Mouse (Mus musculus) kidney, postnatal 0 days (tissue): ENCODE results near the gene Xpnpep2. TPM values are rescaled to one million over a fixed set of nuclear protein-coding genes. Genes with fewer than 3 reads are reported as not detected.

ENCODE experiments used
- ATAC-seq: fragments of 200-750 bp; cut with Nextera tagmentation; replicated peaks from 2 replicates; pipeline ENCODE4 v1.8.0; 2017; ENCODE audit warnings: low read depth, moderate number of reproducible peaks, moderate TSS enrichment, moderate library complexity; ENCODE audit not compliant: low FRiP score
- DNase-seq: peaks from one replicate; pipeline ENCODE4 v3.0.0-alpha.2; 2016; ENCODE audit warnings: low spot score
- H3K27ac ChIP-seq: fragments of 300-500 bp; sonication (generic); 2 replicates; pipeline ENCODE4 v1.5.1; 2014; ENCODE audit warnings: mild to moderate bottlenecking
- H3K27me3 ChIP-seq: fragments of 300-500 bp; sonication (generic); 2 replicates; pipeline ENCODE4 v1.6.1; 2014; ENCODE audit warnings: low read length, mixed read lengths; ENCODE audit not compliant: insufficient read depth
- H3K36me3 ChIP-seq: fragments of 300-500 bp; sonication (generic); 2 replicates; pipeline ENCODE4 v1.6.1; 2014; ENCODE audit warnings: low read length, mixed read lengths; ENCODE audit not compliant: insufficient read depth
- H3K4me1 ChIP-seq: fragments of 300-500 bp; sonication (generic); replicated peaks from 2 replicates; pipeline ENCODE4 v1.6.1; 2014; ENCODE audit warnings: antibody characterized with exemption, low read length, mixed read lengths; ENCODE audit not compliant: insufficient read depth
- H3K4me2 ChIP-seq: fragments of 300-500 bp; sonication (generic); 2 replicates; pipeline ENCODE4 v1.6.1; 2014; ENCODE audit warnings: mild to moderate bottlenecking, low read length, moderate library complexity, mixed read lengths
- H3K4me3 ChIP-seq: fragments of 300-500 bp; sonication (generic); replicated peaks from 2 replicates; pipeline ENCODE4 v1.5.1; 2014; ENCODE audit warnings: low read depth, low read length
- H3K9ac ChIP-seq: fragments of 300-500 bp; sonication (generic); 2 replicates; pipeline ENCODE4 v1.6.1; 2014; ENCODE audit warnings: low read depth, low read length
- H3K9me3 ChIP-seq: fragments of 300-500 bp; sonication (generic); replicated peaks from 2 replicates; pipeline ENCODE4 v1.6.1; 2016; ENCODE audit warnings: low read length, inconsistent platforms, mixed read lengths
- CTCF ChIP-seq: IDR thresholded peaks from 2 replicates; pipeline ENCODE4 v1.5.1; 2016; ENCODE audit warnings: antibody characterized with exemption, low read depth, mild to moderate bottlenecking, moderate library complexity
- WGBS: fragments of 180-500 bp; shearing (Covaris S2); extraction: QIAGEN DNeasy Blood & Tissue Kit; methylation state at CpG from one replicate; pipeline ENCODE4 v1.1.7; 2014; 5-methylcytosine and 5-hydroxymethylcytosine counted together
- polyA plus RNA-seq: library from polyadenylated mRNA; unstranded; fragments of >200 nt; fragmentation: Nextera tagmentation; extraction: Ambion mirVana; gene quantifications from 2 replicates; pipeline ENCODE4 v1.2.1, GENCODE M21; 2015

Gene Xpnpep2
- polyA plus RNA-seq, 1 experiment from 2014 or later: 12.7 TPM

- ATAC-seq: no peak
- Histone ChIP-seq H3K4me1 (no peaks in the 10 kb centered on the region), H3K27me3 (no peaks in the 10 kb centered on the region), H3K27ac (no peak overlapping the region), H3K36me3 (no peaks in the 10 kb centered on the region), H3K4me2 (no peak overlapping the region), H3K9me3 (no peaks in the 10 kb centered on the region), H3K4me3 (no peak overlapping the region), H3K9ac (no peak overlapping the region)
- WGBS: 72% methylated on average over 2 of the region's 2 CpGs
- TF ChIP-seq CTCF: no peak
- DNase-seq: no peak
Measured at GRCm38 (mm10) chrX:48153949-48154348, 45.4 kb downstream of the Xpnpep2 start.

- H3K4me1 ChIP-seq: no peaks in the 10 kb centered on the region
- WGBS: 87% methylated on average over 6 of the region's 6 CpGs
- TF ChIP-seq CTCF: no peak
- DNase-seq: no peak
- ATAC-seq: no peak
- no peak overlapping the region for H3K4me3 ChIP-seq
- no peak overlapping the region for H3K4me2 ChIP-seq
- H3K27ac ChIP-seq: no peak overlapping the region
- H3K27me3 ChIP-seq: no peaks in the 10 kb centered on the region
- no peaks in the 10 kb centered on the region for H3K36me3 ChIP-seq
- no peak overlapping the region for H3K9ac ChIP-seq
- H3K9me3 ChIP-seq: no peaks in the 10 kb centered on the region
Measured at GRCm38 (mm10) chrX:48155489-48155888, 47.0 kb downstream of the Xpnpep2 start.

- Histone ChIP-seq H3K27ac (no peak overlapping the region), H3K27me3 (no peaks in the 10 kb centered on the region), H3K36me3 (no peaks in the 10 kb centered on the region), H3K4me1 (no peaks in the 10 kb centered on the region), H3K4me3 (no peak overlapping the region), H3K9me3 (no peaks in the 10 kb centered on the region), H3K4me2 (no peak overlapping the region), H3K9ac (no peak overlapping the region)
- ATAC-seq: no peak
- 82% methylated on average over 8 of the region's 8 CpGs for WGBS
- DNase-seq: no peak
- no peak for TF ChIP-seq CTCF
Measured at GRCm38 (mm10) chrX:48157396-48157795, 48.9 kb downstream of the Xpnpep2 start.

- no peaks in the 10 kb centered on the region for H3K9me3 ChIP-seq
- H3K9ac ChIP-seq: no peak overlapping the region
- H3K4me1 ChIP-seq: no peaks in the 10 kb centered on the region
- TF ChIP-seq CTCF: no peak
- WGBS: 85% methylated on average over 11 of the region's 11 CpGs
- no peaks in the 10 kb centered on the region for H3K27me3 ChIP-seq
- DNase-seq (no peak), ATAC-seq (no peak)
- no peak overlapping the region for H3K4me3 ChIP-seq
- no peak overlapping the region for H3K4me2 ChIP-seq
- H3K27ac ChIP-seq: no peak overlapping the region
- no peaks in the 10 kb centered on the region for H3K36me3 ChIP-seq
Measured at GRCm38 (mm10) chrX:48158229-48158919, 49.8 kb downstream of the Xpnpep2 start.

- no peak overlapping the region for H3K4me3 ChIP-seq
- no peak for TF ChIP-seq CTCF
- DNase-seq (no peak), ATAC-seq (no peak)
- H3K9me3 ChIP-seq: no peaks in the 10 kb centered on the region
- H3K4me1 ChIP-seq: no peaks in the 10 kb centered on the region
- no peaks in the 10 kb centered on the region for H3K27me3 ChIP-seq
- H3K27ac ChIP-seq: no peak overlapping the region
- H3K9ac ChIP-seq: no peak overlapping the region
- 72% methylated on average over 1 of the region's 1 CpGs for WGBS
- no peaks in the 10 kb centered on the region for H3K36me3 ChIP-seq
- no peak overlapping the region for H3K4me2 ChIP-seq
Measured at GRCm38 (mm10) chrX:48169892-48170291, 61.4 kb downstream of the Xpnpep2 start.

GRCm38 (mm10) chrX:48170368-48170767 lies 61.8 kb downstream of the Xpnpep2 start:
- no peak for ATAC-seq
- Histone ChIP-seq H3K4me1 (no peaks in the 10 kb centered on the region), H3K36me3 (no peaks in the 10 kb centered on the region), H3K27ac (no peak overlapping the region), H3K9ac (no peak overlapping the region), H3K27me3 (no peaks in the 10 kb centered on the region), H3K9me3 (no peaks in the 10 kb centered on the region), H3K4me2 (no peak overlapping the region), H3K4me3 (no peak overlapping the region)
- TF ChIP-seq CTCF: no peak
- DNase-seq: no peak
- WGBS: 56% methylated on average over 1 of the region's 1 CpGs

- H3K4me1 ChIP-seq: no peaks in the 10 kb centered on the region
- 81% methylated on average over 6 of the region's 6 CpGs for WGBS
- no peak for ATAC-seq
Measured at GRCm38 (mm10) chrX:48181844-48182243, 73.3 kb downstream of the Xpnpep2 start.

More at GRCm38 (mm10) chrX:48181844-48182243, 73.3 kb downstream of the Xpnpep2 start:
- H3K9me3 ChIP-seq: no peaks in the 10 kb centered on the region
- 0 out of 2 replicates have a peak, but pooled peaks cover 4% of the 10 kb centered on the region for H3K36me3 ChIP-seq
- DNase-seq: no peak
- no peak overlapping the region for H3K9ac ChIP-seq
- no peak overlapping the region for H3K4me2 ChIP-seq
- no peak overlapping the region for H3K4me3 ChIP-seq
- H3K27ac ChIP-seq: no peak overlapping the region
- TF ChIP-seq CTCF: no peak
- H3K27me3 ChIP-seq: no peaks in the 10 kb centered on the region
